Mouse (Mus musculus) stomach, postnatal 0 days (tissue): ENCODE data around the gene 1110059E24Rik. TPM values are rescaled to one million over a fixed set of nuclear protein-coding genes. Genes with fewer than 3 reads are reported as not detected.

Source experiments
- ATAC-seq: fragments of 200-750 bp; cut with Nextera tagmentation; 2 replicates; pipeline ENCODE4 v1.8.0; 2017; ENCODE audit not compliant: low FRiP score, low TSS enrichment
- DNase-seq: peaks from one replicate; pipeline ENCODE4 v3.0.0-alpha.2; 2016; ENCODE audit warnings: low spot score
- H3K27ac ChIP-seq: fragments of 300-500 bp; sonication (generic); replicated peaks from 2 replicates; pipeline ENCODE4 v1.5.1; 2014; ENCODE audit warnings: mild to moderate bottlenecking, control low read depth
- H3K27me3 ChIP-seq: fragments of 300-500 bp; sonication (generic); 2 replicates; pipeline ENCODE4 v1.6.1; 2014; ENCODE audit warnings: low read length; ENCODE audit not compliant: control insufficient read depth, insufficient read depth
- H3K36me3 ChIP-seq: fragments of 300-500 bp; sonication (generic); 2 replicates; pipeline ENCODE4 v1.6.1; 2014; ENCODE audit warnings: low read length, mixed read lengths; ENCODE audit not compliant: control insufficient read depth, insufficient read depth
- H3K4me1 ChIP-seq: fragments of 300-500 bp; sonication (generic); replicated peaks from 2 replicates; pipeline ENCODE4 v1.6.1; 2014; ENCODE audit warnings: antibody characterized with exemption; ENCODE audit not compliant: control insufficient read depth, insufficient read depth
- H3K4me2 ChIP-seq: fragments of 300-500 bp; sonication (generic); replicated peaks from 2 replicates; pipeline ENCODE4 v1.6.1; 2014; ENCODE audit warnings: low read depth, mild to moderate bottlenecking, control low read depth, moderate library complexity
- H3K4me3 ChIP-seq: fragments of 300-500 bp; sonication (generic); 2 replicates; pipeline ENCODE4 v1.5.1; 2014; ENCODE audit warnings: low read depth, low read length, control low read depth
- H3K9ac ChIP-seq: fragments of 300-500 bp; sonication (generic); 2 replicates; pipeline ENCODE4 v1.6.1; 2014; ENCODE audit warnings: mild to moderate bottlenecking, low read length, control low read depth, mixed read lengths
- H3K9me3 ChIP-seq: fragments of 300-500 bp; sonication (generic); 2 replicates; pipeline ENCODE4 v1.6.1; 2016; ENCODE audit warnings: low read length; ENCODE audit not compliant: control insufficient read depth
- CTCF ChIP-seq: IDR thresholded peaks from 2 replicates; pipeline ENCODE4 v1.5.1; 2016; ENCODE audit warnings: antibody characterized with exemption, low read depth, mild to moderate bottlenecking, moderate library complexity
- EP300 ChIP-seq: optimal IDR thresholded peaks from 2 replicates; pipeline ENCODE3; 2016; ENCODE audit warnings: antibody characterized with exemption
- WGBS: fragments of 180-500 bp; shearing (Covaris S2); extraction: QIAGEN DNeasy Blood & Tissue Kit; methylation state at CpG from one replicate; pipeline ENCODE4 v1.1.7; 2014; 5-methylcytosine and 5-hydroxymethylcytosine counted together
- polyA plus RNA-seq: library from polyadenylated mRNA; unstranded; fragments of >200 nt; fragmentation: Nextera tagmentation; extraction: Ambion mirVana; gene quantifications from 2 replicates; pipeline ENCODE4 v1.2.1, GENCODE M21; 2015

Gene 1110059E24Rik
- polyA plus RNA-seq, 1 experiment from 2014 or later: 33.4 TPM

- TF ChIP-seq CTCF (no peak), EP300 (no peak)
- H3K9me3 ChIP-seq: no peaks in the 10 kb centered on the region
- H3K27ac ChIP-seq: no peak overlapping the region
- H3K9ac ChIP-seq: no peak overlapping the region
- no peak overlapping the region for H3K4me2 ChIP-seq
- ATAC-seq: no peak
- H3K36me3 ChIP-seq: no peaks in the 10 kb centered on the region
- DNase-seq: no peak
- no peaks in the 10 kb centered on the region for H3K27me3 ChIP-seq
- H3K4me3 ChIP-seq: no peak overlapping the region
- 80% methylated on average over 4 of the region's 4 CpGs for WGBS
- no peaks in the 10 kb centered on the region for H3K4me1 ChIP-seq
Measured at GRCm38 (mm10) chr19:21587593-21587992, 65.2 kb downstream of the 1110059E24Rik start.

- Histone ChIP-seq H3K4me3 (no peak overlapping the region), H3K4me1 (no peaks in the 10 kb centered on the region)
- WGBS: 93% methylated on average over 1 of the region's 1 CpGs
Measured at GRCm38 (mm10) chr19:21586546-21586945, 66.2 kb downstream of the 1110059E24Rik start.

GRCm38 (mm10) chr19:21585868-21586267, 66.9 kb downstream of the 1110059E24Rik start:
- Histone ChIP-seq H3K4me2 (no peak overlapping the region), H3K27me3 (no peaks in the 10 kb centered on the region), H3K9me3 (no peaks in the 10 kb centered on the region), H3K9ac (no peak overlapping the region), H3K4me3 (no peak overlapping the region), H3K27ac (no peak overlapping the region), H3K4me1 (no peaks in the 10 kb centered on the region), H3K36me3 (no peaks in the 10 kb centered on the region)
- TF ChIP-seq CTCF: no peak
- no peak for TF ChIP-seq EP300
- ATAC-seq (no peak), DNase-seq (no peak)
- WGBS: 86% methylated on average over 2 of the region's 2 CpGs

More at GRCm38 (mm10) chr19:21586546-21586945, 66.2 kb downstream of the 1110059E24Rik start:
- Histone ChIP-seq H3K27ac (no peak overlapping the region), H3K4me2 (no peak overlapping the region), H3K27me3 (no peaks in the 10 kb centered on the region), H3K36me3 (no peaks in the 10 kb centered on the region), H3K9me3 (no peaks in the 10 kb centered on the region), H3K9ac (no peak overlapping the region)
- DNase-seq: no peak
- no peak for ATAC-seq
- TF ChIP-seq EP300: no peak
- no peak for TF ChIP-seq CTCF

GRCm38 (mm10) chr19:21583986-21584385, 68.8 kb downstream of the 1110059E24Rik start:
- no peak overlapping the region for H3K4me2 ChIP-seq
- no peak for DNase-seq
- H3K36me3 ChIP-seq: no peaks in the 10 kb centered on the region
- H3K9ac ChIP-seq: no peak overlapping the region
- no peaks in the 10 kb centered on the region for H3K4me1 ChIP-seq
- H3K9me3 ChIP-seq: no peaks in the 10 kb centered on the region
- TF ChIP-seq CTCF: no peak
- TF ChIP-seq EP300: no peak
- WGBS: 81% methylated on average over 5 of the region's 5 CpGs
- H3K27me3 ChIP-seq: no peaks in the 10 kb centered on the region
- H3K4me3 ChIP-seq: no peak overlapping the region
- H3K27ac ChIP-seq: no peak overlapping the region
- no peak for ATAC-seq

- Histone ChIP-seq H3K36me3 (no peaks in the 10 kb centered on the region), H3K9ac (no peak overlapping the region), H3K27ac (no peak overlapping the region), H3K4me2 (no peak overlapping the region), H3K9me3 (no peaks in the 10 kb centered on the region), H3K4me3 (no peak overlapping the region), H3K27me3 (no peaks in the 10 kb centered on the region), H3K4me1 (no peaks in the 10 kb centered on the region)
- DNase-seq: no peak
- no peak for ATAC-seq
- 67% methylated on average over 4 of the region's 4 CpGs for WGBS
- TF ChIP-seq CTCF (no peak), EP300 (no peak)
Measured at GRCm38 (mm10) chr19:21583523-21583984, 69.2 kb downstream of the 1110059E24Rik start.

- TF ChIP-seq CTCF (no peak), EP300 (no peak)
- H3K27me3 ChIP-seq: no peaks in the 10 kb centered on the region
- H3K4me2 ChIP-seq: no peak overlapping the region
- no peak for ATAC-seq
- DNase-seq: no peak
- WGBS: 70% methylated on average over 6 of the region's 6 CpGs
- H3K36me3 ChIP-seq: no peaks in the 10 kb centered on the region
- H3K27ac ChIP-seq: no peak overlapping the region
- H3K9me3 ChIP-seq: no peaks in the 10 kb centered on the region
- H3K4me3 ChIP-seq: no peak overlapping the region
- H3K9ac ChIP-seq: no peak overlapping the region
- no peaks in the 10 kb centered on the region for H3K4me1 ChIP-seq
Measured at GRCm38 (mm10) chr19:21581404-21581803, 71.4 kb downstream of the 1110059E24Rik start.
